Mouse (Mus musculus) mouse embryonic stem cell (cell line): ENCODE results near the gene Bbof1.

Source experiments
- in situ Hi-C, 2 experiments: fragments of 300-500 bp; cut with MboI; formaldehyde crosslinking; loops; 1 replicate in 1 of 2; 3 replicates in 1 of 2; pipeline ENCODE4 v1.14.3; 2019 to 2020; ENCODE audit warnings: low sequenced_read_pairs in 2 of 2, low pct_unique_long_range_greater_than_20kb in 1 of 2, mixed read lengths in 1 of 2; ENCODE audit not compliant: unreplicated experiment in 1 of 2

The Bbof1 gene

GRCm38 (mm10) chr12:84408819-84409507 lies at the start of gene Bbof1, which contains the start of gene Entpd5:
Gene Bbof1, plus strand, starts transcription at chr12:84409071.
Gene Entpd5, minus strand, starts transcription at chr12:84409029.
- in situ Hi-C loops, result no loop called here

- in situ Hi-C loops, result no loop called here
These were observed 47.0 kb upstream of the Bbof1 start, which contains the start of the genes Coq6 and Fam161b for GRCm38 (mm10) chr12:84361555-84362489. Gene Coq6, plus strand, starts transcription at chr12:84361657. Gene Fam161b, minus strand, starts transcription at chr12:84361833.

- in situ Hi-C loops, result no loop called here
These were observed 46.0 kb upstream of the Bbof1 start for GRCm38 (mm10) chr12:84362872-84363271.

GRCm38 (mm10) chr12:84364291-84364690 lies 44.6 kb upstream of the Bbof1 start:
- in situ Hi-C loops, result no loop called here

GRCm38 (mm10) chr12:84365137-84365536 lies 43.7 kb upstream of the Bbof1 start:
- in situ Hi-C loops, result no loop called here

- in situ Hi-C loops, result no loop called here
These were observed 41.9 kb upstream of the Bbof1 start for GRCm38 (mm10) chr12:84366971-84367370.

GRCm38 (mm10) chr12:84371647-84372046 lies 37.2 kb upstream of the Bbof1 start:
- in situ Hi-C loops, result no loop called here

- in situ Hi-C loops, result no loop called here
These were observed 34.9 kb upstream of the Bbof1 start for GRCm38 (mm10) chr12:84373831-84374481.

- in situ Hi-C loops, result no loop called here
These were observed 26.5 kb upstream of the Bbof1 start for GRCm38 (mm10) chr12:84382369-84382768.

- in situ Hi-C loops, result no loop called here
These were observed 24.2 kb upstream of the Bbof1 start for GRCm38 (mm10) chr12:84384644-84385081.

- in situ Hi-C loops, result no loop called here
These were observed 23.5 kb upstream of the Bbof1 start for GRCm38 (mm10) chr12:84385408-84385807.

- in situ Hi-C loops, result no loop called here
These were observed 20.8 kb upstream of the Bbof1 start for GRCm38 (mm10) chr12:84388097-84388496.

- in situ Hi-C loops, result no loop called here
These were observed 20.0 kb upstream of the Bbof1 start for GRCm38 (mm10) chr12:84388774-84389400.

GRCm38 (mm10) chr12:84390336-84390735 lies 18.5 kb upstream of the Bbof1 start:
- in situ Hi-C loops, result no loop called here

- in situ Hi-C loops, result no loop called here
These were observed 16.2 kb upstream of the Bbof1 start for GRCm38 (mm10) chr12:84392681-84393080.

- in situ Hi-C loops, result no loop called here
These were observed 15.0 kb upstream of the Bbof1 start for GRCm38 (mm10) chr12:84393847-84394246.

- in situ Hi-C loops, result no loop called here
These were observed 11.8 kb upstream of the Bbof1 start for GRCm38 (mm10) chr12:84396947-84397679.

GRCm38 (mm10) chr12:84397685-84398084 lies 11.2 kb upstream of the Bbof1 start:
- in situ Hi-C loops, result no loop called here
